Mouse (Mus musculus) lung, adult 2 months (tissue): ENCODE results near the gene Cnpy1.

Experiments
- CTCF ChIP-seq: fragments of 200-500 bp; IDR thresholded peaks from 2 replicates; pipeline ENCODE4 v1.5.1; 2011; ENCODE audit warnings: mild to moderate bottlenecking, low read length, control low read depth; ENCODE audit not compliant: insufficient read depth
- POLR2A ChIP-seq: fragments of 200-500 bp; IDR thresholded peaks from 2 replicates; pipeline ENCODE4 v1.6.1; 2011; ENCODE audit warnings: low read depth, mild to moderate bottlenecking, control low read depth, low read length, borderline replicate concordance; ENCODE audit errors: extremely low read depth

GRCm38 (mm10) chr5:28238876-28239275 is 6.7 kb downstream of the Cnpy1 start:
- no peak for TF ChIP-seq CTCF
- no peak for TF ChIP-seq POLR2A
